Mouse (Mus musculus): ENCODE results near the gene Eif4e.

DNA sequence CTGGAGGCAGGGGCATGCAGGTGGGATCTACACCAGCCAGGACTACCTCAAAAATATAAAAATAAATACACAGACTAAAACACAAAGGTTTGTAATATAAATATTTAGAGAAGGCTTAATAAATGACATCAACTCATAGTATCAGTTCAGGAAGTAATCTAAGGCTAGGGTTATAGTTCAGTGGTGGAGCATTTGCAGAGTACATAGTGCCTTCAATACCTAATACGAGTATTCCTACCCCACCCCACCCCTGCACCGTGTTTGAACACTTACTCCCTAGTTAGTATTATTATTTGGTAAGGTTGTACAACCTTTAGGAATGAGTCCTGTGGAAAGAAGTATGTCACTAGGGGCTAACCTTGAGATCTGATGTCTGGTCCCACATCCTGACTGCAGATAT lies 42.7 kb upstream of the Eif4e start:
- TF ChIP-seq POLR2A (IDR thresholded peaks at IDR 0.05; ENCODE audit: insufficient read depth, low read depth, low read length) (no peak), CTCF (IDR thresholded peaks at IDR 0.05; ENCODE audit: insufficient read depth, low read depth, low read length) (no peak)

All from olfactory bulb, adult 2 months (tissue).